Mouse (Mus musculus): ENCODE results near the gene Fahd1.

DNA sequence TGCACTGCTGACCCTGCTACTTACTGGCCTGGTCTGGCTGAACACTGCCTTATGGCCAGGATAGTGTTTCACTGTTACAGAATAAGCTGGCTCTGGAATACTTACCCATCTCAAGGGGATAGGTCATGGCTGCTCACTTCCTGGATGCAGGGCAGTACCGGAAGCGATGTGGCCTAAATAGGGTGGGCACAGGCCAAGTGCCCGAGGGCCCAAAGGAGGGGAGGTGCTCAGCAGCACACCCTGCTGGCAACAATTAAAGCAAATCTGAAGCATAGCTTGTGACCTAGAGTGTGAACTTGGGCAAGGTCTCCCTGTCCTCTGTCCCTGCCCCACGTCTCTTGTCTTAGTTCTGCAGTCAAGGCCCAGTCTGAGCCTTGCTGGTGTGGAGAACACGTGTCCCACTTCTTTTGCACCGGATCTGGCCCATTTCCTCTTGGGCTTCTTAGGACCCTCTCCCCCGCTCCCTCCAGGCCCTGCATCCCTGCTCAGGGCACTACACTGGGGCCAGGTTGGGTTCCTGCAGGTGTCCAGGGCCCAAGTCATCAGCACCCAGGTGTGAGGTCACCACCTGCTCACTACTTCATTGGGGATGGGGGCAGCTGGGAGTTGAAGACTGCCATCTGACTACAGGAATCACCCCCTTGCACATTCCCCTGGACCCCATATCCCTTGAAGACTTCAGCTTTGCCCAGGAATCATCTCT lies 31.7 kb upstream of the Fahd1 start:
- peak; percentile 53 for TF ChIP-seq CTCF (IDR thresholded peaks at IDR 0.05; ENCODE audit: control insufficient read depth, insufficient read depth, insufficient read length)
- TF ChIP-seq MYOG (IDR thresholded peaks at IDR 0.05; ENCODE audit: control insufficient read depth, extremely low read depth, insufficient read length): no peak
- no peak for TF ChIP-seq USF1 (IDR thresholded peaks at IDR 0.05; ENCODE audit: low read depth)
- TF ChIP-seq CEBPB (IDR thresholded peaks at IDR 0.05; ENCODE audit: low read depth): no peak
- no peak for TF ChIP-seq MAX (IDR thresholded peaks at IDR 0.05)
- no peak for TF ChIP-seq MYOD1 (IDR thresholded peaks at IDR 0.05; ENCODE audit: control insufficient read depth, insufficient read length, low read depth)
